Mouse (Mus musculus) limb, embryonic 14.5 days (tissue): ENCODE measurements around the gene Ccl17. TPM values are rescaled to one million over a fixed set of nuclear protein-coding genes. Genes with fewer than 3 reads are reported as not detected.

ENCODE experiments used
- ATAC-seq: fragments of 200-750 bp; cut with Nextera tagmentation; 2 replicates; pipeline ENCODE4 v1.8.0; 2017; ENCODE audit warnings: low read depth, moderate number of reproducible peaks, moderate TSS enrichment; ENCODE audit not compliant: low FRiP score
- DNase-seq: peaks from one replicate; pipeline ENCODE4 v3.0.0-alpha.2; 2015; ENCODE audit warnings: low spot score
- H3K27ac ChIP-seq: fragments of 300-500 bp; sonication (generic); replicated peaks from 2 replicates; pipeline ENCODE4 v1.5.1; 2014; ENCODE audit warnings: low read depth, mild to moderate bottlenecking, low read length, moderate library complexity, mixed read lengths
- H3K27me3 ChIP-seq: fragments of 300-500 bp; sonication (generic); 2 replicates; pipeline ENCODE4 v1.6.1; 2014; ENCODE audit warnings: low read length, mixed read lengths; ENCODE audit not compliant: control insufficient read depth, insufficient read depth
- H3K36me3 ChIP-seq: fragments of 300-500 bp; sonication (generic); 2 replicates; pipeline ENCODE4 v1.6.1; 2014; ENCODE audit warnings: mild to moderate bottlenecking, low read length, moderate library complexity, mixed read lengths; ENCODE audit not compliant: control insufficient read depth, insufficient read depth
- H3K4me1 ChIP-seq: fragments of 300-500 bp; sonication (generic); 2 replicates; pipeline ENCODE4 v1.6.1; 2014; ENCODE audit warnings: antibody characterized with exemption, low read length, mixed read lengths; ENCODE audit not compliant: control insufficient read depth, insufficient read depth
- H3K4me2 ChIP-seq: fragments of 300-500 bp; sonication (generic); replicated peaks from 2 replicates; pipeline ENCODE4 v1.6.1; 2014; ENCODE audit warnings: low read depth, mild to moderate bottlenecking, low read length, moderate library complexity; ENCODE audit not compliant: severe bottlenecking
- H3K4me3 ChIP-seq: fragments of 300-500 bp; sonication (generic); replicated peaks from 2 replicates; pipeline ENCODE4 v1.5.1; 2014; ENCODE audit warnings: low read length
- H3K9ac ChIP-seq: fragments of 300-500 bp; sonication (generic); 2 replicates; pipeline ENCODE4 v1.6.1; 2014; ENCODE audit warnings: mild to moderate bottlenecking, low read depth, low read length, moderate library complexity; ENCODE audit not compliant: severe bottlenecking
- H3K9me3 ChIP-seq: fragments of 300-500 bp; sonication (generic); 2 replicates; pipeline ENCODE4 v1.6.1; 2016; ENCODE audit warnings: low read length; ENCODE audit not compliant: control insufficient read depth
- POLR2A ChIP-seq: fragments of 200-500 bp; IDR thresholded peaks from 2 replicates; pipeline ENCODE4 v1.8.0; 2012; ENCODE audit warnings: inconsistent platforms, mild to moderate bottlenecking, moderate library complexity, borderline replicate concordance; ENCODE audit not compliant: insufficient read depth, insufficient read length; ENCODE audit errors: extremely low read depth
- WGBS: fragments of 180-500 bp; shearing (Covaris S2); extraction: QIAGEN DNeasy Blood & Tissue Kit; methylation state at CpG from one replicate; pipeline ENCODE4 v1.1.7; 2014; 5-methylcytosine and 5-hydroxymethylcytosine counted together
- polyA plus RNA-seq, 2 experiments: library from polyadenylated mRNA; depleted of rRNA in 1 of 2; stranded (reverse) in 1 of 2; unstranded in 1 of 2; fragments of >200 nt; fragmentation: Nextera tagmentation in 1 of 2; extraction: Ambion mirVana in 1 of 2; gene quantifications; 2 replicates each; pipeline versions ENCODE4 v1.2.1 to v1.2.3; 2012 to 2014

Ccl17 gene
- polyA plus RNA-seq, 2 experiments, result 0.45 to 0.67 TPM

DNA sequence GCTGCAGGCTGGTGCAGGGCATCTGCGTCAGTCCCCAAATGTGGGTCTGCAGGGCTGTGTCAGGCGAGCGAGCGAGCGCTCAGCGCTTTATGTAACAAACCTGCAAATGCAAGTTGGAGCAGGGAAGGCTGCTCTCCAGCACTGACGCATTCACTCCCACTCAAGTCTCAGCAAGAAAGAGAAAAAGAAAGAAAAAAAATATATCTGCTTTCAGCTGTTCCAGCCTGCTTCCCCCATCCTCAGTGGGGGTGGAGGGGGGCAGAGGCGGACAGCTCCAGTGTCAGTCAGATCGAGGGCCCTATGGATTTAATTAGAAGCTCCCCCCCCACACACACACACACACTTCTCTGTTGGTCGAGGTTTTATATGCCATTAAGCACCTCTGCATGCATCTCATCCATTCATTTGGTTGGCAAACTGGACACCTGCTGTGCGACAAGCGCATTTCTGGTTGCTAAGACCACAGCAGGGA is 36.5 kb upstream of the Ccl17 start:
- Histone ChIP-seq H3K27me3 (peaks cover 10% of the 10 kb centered on the region; the same call in 1 of the 2 replicates), H3K36me3 (no peaks in the 10 kb centered on the region), H3K9me3 (no peaks in the 10 kb centered on the region), H3K4me3 (no peak overlapping the region), H3K27ac (no peak overlapping the region), H3K9ac (no peak overlapping the region), H3K4me1 (peaks cover 25% of the 10 kb centered on the region), H3K4me2 (no peak overlapping the region)
- no peak for TF ChIP-seq POLR2A
- DNase-seq (peak; percentile 18), ATAC-seq (no peak)
- WGBS, result 3% methylated on average over 12 of the region's 12 CpGs

DNA sequence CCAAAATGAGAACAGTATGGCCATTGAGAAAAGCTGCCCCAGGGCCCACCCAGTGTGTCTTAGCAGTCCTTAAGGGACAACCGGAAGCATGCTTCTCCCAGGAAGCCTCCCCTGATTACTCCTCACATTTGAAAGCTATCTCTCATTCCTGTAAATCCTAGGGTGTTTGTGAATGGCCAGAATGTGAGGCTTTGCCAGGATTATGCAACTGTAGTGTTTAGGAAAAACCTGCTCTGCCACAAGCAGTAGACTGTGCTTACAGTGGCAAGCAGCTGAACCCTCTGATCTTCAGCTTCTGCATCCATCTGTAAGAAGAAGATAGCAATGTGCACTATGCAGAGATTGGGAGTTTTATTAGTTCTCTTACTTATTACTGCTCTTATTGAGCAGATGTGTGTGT is 35.7 kb upstream of the Ccl17 start:
- no peak overlapping the region for H3K27ac ChIP-seq
- H3K4me3 ChIP-seq, result no peak overlapping the region
- H3K36me3 ChIP-seq, result no peaks in the 10 kb centered on the region
- no peak for ATAC-seq
- peaks cover 10% of the 10 kb centered on the region; the same call in 1 of the 2 replicates for H3K27me3 ChIP-seq
- DNase-seq, result no peak
- WGBS, result 78% methylated on average over 1 of the region's 1 CpGs
- no peak overlapping the region for H3K9ac ChIP-seq
- H3K4me1 ChIP-seq, result peaks cover 26% of the 10 kb centered on the region
- no peaks in the 10 kb centered on the region for H3K9me3 ChIP-seq
- H3K4me2 ChIP-seq, result no peak overlapping the region
- TF ChIP-seq POLR2A, result no peak

DNA sequence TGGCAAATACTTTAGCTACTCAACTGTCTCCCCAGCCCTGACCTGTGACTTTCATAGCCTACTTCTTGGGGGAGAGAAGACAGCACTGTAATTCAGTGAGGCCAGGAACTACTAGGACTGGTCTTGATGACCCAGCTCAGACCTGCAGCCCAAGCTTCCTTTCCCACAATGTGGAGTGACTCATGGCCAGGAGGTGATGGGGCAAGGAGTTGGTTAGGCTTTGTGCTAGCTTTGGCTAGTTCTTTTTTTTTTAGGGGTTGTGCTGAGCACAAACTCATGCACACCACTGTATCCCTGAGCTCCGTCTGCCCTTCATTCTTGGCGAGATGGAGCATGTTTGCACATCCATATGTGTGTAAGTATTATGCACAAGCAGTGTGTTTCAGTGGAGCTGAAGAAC is 33.9 kb upstream of the Ccl17 start:
- H3K27ac ChIP-seq, result no peak overlapping the region
- no peak for DNase-seq
- no peaks in the 10 kb centered on the region for H3K9me3 ChIP-seq
- no peaks in the 10 kb centered on the region for H3K36me3 ChIP-seq
- peaks cover 10% of the 10 kb centered on the region; the same call in 1 of the 2 replicates for H3K27me3 ChIP-seq
- ATAC-seq, result no peak
- peaks cover 24% of the 10 kb centered on the region for H3K4me1 ChIP-seq
- TF ChIP-seq POLR2A, result no peak
- H3K4me3 ChIP-seq, result no peak overlapping the region
- no peak overlapping the region for H3K4me2 ChIP-seq
- WGBS, result 78% methylated on average over 2 of the region's 2 CpGs
- no peak overlapping the region for H3K9ac ChIP-seq

DNA sequence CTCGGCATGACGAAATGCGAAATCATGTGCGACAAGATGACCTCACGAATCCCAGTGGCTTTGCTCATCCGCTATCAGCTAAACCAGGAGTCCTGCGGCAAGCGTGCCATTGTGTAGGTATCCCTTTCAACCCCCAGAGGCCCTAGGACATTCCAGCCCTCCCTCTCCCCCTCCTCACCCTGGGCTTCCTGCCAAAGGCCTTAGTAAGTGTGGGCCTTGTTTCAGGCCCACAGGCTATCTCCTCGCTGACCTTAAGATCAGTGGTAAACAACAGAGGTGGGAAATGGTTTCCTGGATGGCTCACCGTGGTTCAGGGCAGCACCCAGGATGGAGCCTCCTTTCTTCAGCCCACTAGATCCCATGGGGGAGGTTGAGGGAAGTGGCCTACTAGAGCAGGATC is 32.2 kb upstream of the Ccl17 start:
- H3K27me3 ChIP-seq, result 0 out of 2 replicates have a peak, but pooled peaks cover under 1% of the 10 kb centered on the region
- no peak overlapping the region for H3K4me3 ChIP-seq
- ATAC-seq (no peak), DNase-seq (no peak)
- H3K9me3 ChIP-seq, result no peaks in the 10 kb centered on the region
- TF ChIP-seq POLR2A, result no peak
- 77% methylated on average over 10 of the region's 10 CpGs for WGBS
- no peaks in the 10 kb centered on the region for H3K36me3 ChIP-seq
- H3K9ac ChIP-seq, result no peak overlapping the region
- H3K27ac ChIP-seq, result no peak overlapping the region
- H3K4me2 ChIP-seq, result no peak overlapping the region
- H3K4me1 ChIP-seq, result peaks cover 24% of the 10 kb centered on the region

DNA sequence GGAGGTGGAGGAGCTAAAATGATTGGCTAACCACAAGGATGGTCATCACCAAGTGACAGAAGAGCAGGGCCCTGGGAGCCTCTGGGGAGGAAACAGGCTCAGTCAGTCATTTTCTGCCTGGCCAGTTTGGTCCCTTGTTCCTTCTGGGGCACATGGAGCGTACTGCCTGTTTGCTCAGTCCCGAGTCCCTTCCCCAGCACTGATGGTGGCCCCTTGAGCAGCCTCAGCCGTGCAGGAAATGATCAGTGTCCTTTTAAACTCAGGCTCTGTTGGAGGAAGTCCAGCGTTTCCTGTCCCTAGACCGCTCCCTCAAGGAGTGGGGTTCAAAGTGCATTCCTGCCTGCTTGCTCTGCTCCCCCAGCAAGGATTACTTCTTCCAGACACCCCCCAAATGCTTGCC is 31.8 kb upstream of the Ccl17 start:
- no peak overlapping the region for H3K9ac ChIP-seq
- no peak overlapping the region for H3K4me2 ChIP-seq
- DNase-seq (no peak), ATAC-seq (no peak)
- 22% methylated on average over 5 of the region's 5 CpGs for WGBS
- no peak overlapping the region for H3K27ac ChIP-seq
- peaks cover 24% of the 10 kb centered on the region for H3K4me1 ChIP-seq
- no peak for TF ChIP-seq POLR2A
- H3K9me3 ChIP-seq, result no peaks in the 10 kb centered on the region
- no peak overlapping the region for H3K4me3 ChIP-seq
- H3K27me3 ChIP-seq, result no peaks in the 10 kb centered on the region
- H3K36me3 ChIP-seq, result no peaks in the 10 kb centered on the region
